Mouse (Mus musculus) thymus, adult 2 months (tissue): Measurements from ENCODE around the gene Olfr1167. TPM values are rescaled to one million over a fixed set of nuclear protein-coding genes. Genes with fewer than 3 reads are reported as not detected.
"Not testable (repeated sequence)": the region's sequence is repeated elsewhere in the genome, so short reads cannot be mapped to it uniquely, and the experiment has no call there.

Source experiments
- DNase-seq: peaks from one replicate; pipeline ENCODE4 v3.0.0; 2021
- H3K27ac ChIP-seq: fragments of 200-500 bp; 2 replicates; pipeline ENCODE4 v1.5.1; 2012; ENCODE audit warnings: low read length, control low read depth; ENCODE audit not compliant: control insufficient read depth, insufficient read depth
- H3K27me3 ChIP-seq: fragments of 200-500 bp; 2 replicates; pipeline ENCODE4 v1.6.1; 2012; ENCODE audit warnings: mild to moderate bottlenecking, low read length, moderate library complexity, mixed read lengths; ENCODE audit not compliant: control insufficient read depth, insufficient read depth
- H3K36me3 ChIP-seq: fragments of 200-500 bp; 2 replicates; pipeline ENCODE4 v1.6.1; 2012; ENCODE audit warnings: mild to moderate bottlenecking, low read length, moderate library complexity; ENCODE audit not compliant: control insufficient read depth, insufficient read depth
- H3K4me1 ChIP-seq: fragments of 200-500 bp; replicated peaks from 2 replicates; pipeline ENCODE4 v1.6.1; 2012; ENCODE audit warnings: low read length; ENCODE audit not compliant: control insufficient read depth, insufficient read depth
- H3K4me3 ChIP-seq: fragments of 200-500 bp; 2 replicates; pipeline ENCODE4 v1.5.1; 2012; ENCODE audit warnings: mild to moderate bottlenecking, low read length, control low read depth, moderate library complexity; ENCODE audit not compliant: control insufficient read depth, insufficient read depth
- CTCF ChIP-seq: fragments of 200-500 bp; IDR thresholded peaks from 2 replicates; pipeline ENCODE4 v1.5.1; 2012; ENCODE audit warnings: mild to moderate bottlenecking, control low read depth, low read length, moderate library complexity, borderline replicate concordance; ENCODE audit not compliant: control insufficient read depth, poor library complexity, insufficient read depth; ENCODE audit errors: extremely low read depth
- POLR2A ChIP-seq: fragments of 200-500 bp; IDR thresholded peaks from 2 replicates; pipeline ENCODE4 v1.6.1; 2012; ENCODE audit warnings: mild to moderate bottlenecking, low read length, control low read depth, moderate library complexity; ENCODE audit not compliant: control insufficient read depth, poor library complexity, insufficient read depth; ENCODE audit errors: extremely low read depth
- WGBS: fragments of 180-500 bp; shearing (Covaris S2); methylation state at CpG from one replicate; pipeline ENCODE4 v1.1.7; 2018; 5-methylcytosine and 5-hydroxymethylcytosine counted together
- polyA plus RNA-seq: library from polyadenylated mRNA; depleted of rRNA; stranded (reverse); fragments of >200 nt; gene quantifications from 2 replicates; pipeline ENCODE4 v1.2.3, GENCODE M21; 2012; rRNA removed

The Olfr1167 gene
- not detected in 2 replicates for polyA plus RNA-seq

DNA sequence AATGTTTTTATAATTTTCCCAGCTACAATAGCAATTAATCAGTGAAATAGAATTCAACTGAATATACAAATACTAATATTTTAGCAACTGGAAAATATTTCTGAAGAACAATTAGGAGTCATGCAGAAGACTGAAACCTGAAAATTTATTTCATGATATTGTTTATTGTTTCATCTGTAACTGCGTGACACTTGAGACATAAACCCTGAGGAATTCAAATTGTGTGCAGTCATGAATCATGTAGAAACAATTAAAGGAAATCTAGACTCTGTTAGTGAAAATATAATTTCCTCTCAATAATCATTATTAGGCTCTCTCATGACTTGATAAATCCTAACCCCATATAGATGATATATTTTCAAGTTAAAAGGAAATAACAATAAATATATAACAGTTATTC lies at the start of gene Olfr1167:
TSS of gene Olfr1167 (minus strand) at position 101 of the 400 bp plus-strand sequence.
- not testable (repeated sequence) for H3K27ac ChIP-seq, H3K36me3 ChIP-seq, H3K4me3 ChIP-seq, H3K4me1 ChIP-seq, H3K27me3 ChIP-seq, DNase-seq
- WGBS, result 91% methylated on average over 1 of the region's 1 CpGs

GRCm38 (mm10) chr2:88181580-88181979 lies 26.6 kb upstream of the Olfr1167 start, which contains the start of gene Olfr1168:
Olfr1168 (plus strand) TSS chr2:88181880.
- DNase-seq, result no peak
- 79% methylated on average over 2 of the region's 2 CpGs for WGBS
- Histone ChIP-seq H3K36me3 (no peaks in the 10 kb centered on the region), H3K4me1 (no peaks in the 10 kb centered on the region), H3K27me3 (no peaks in the 10 kb centered on the region), H3K4me3 (no peak within 1 kb of the TSS), H3K27ac (no peak within 1 kb of the TSS)
- TF ChIP-seq POLR2A (no peak), CTCF (no peak)

DNA sequence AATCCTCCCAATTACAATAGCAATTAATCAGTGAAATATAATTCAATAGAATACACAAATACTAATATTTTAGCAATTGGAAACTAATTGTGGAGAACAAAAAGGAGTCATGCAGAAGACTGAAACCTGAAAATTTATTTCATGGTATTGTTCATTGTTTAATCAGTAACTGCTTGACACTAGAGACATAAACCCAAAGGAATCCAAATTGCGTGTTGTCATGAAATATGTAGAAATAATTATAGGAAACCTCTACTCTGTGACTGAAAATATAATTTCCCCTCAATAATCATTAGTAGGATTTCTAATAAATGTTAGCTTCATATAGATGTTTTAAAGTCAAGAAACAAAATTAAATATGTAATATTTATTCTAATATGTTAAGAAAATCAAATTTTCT lies 26.8 kb downstream of the Olfr1167 start, which contains the start of gene Olfr1166:
TSS of gene Olfr1166 (minus strand) at position 101 of the 400 bp plus-strand sequence.
- no peaks in the 10 kb centered on the region for H3K4me1 ChIP-seq
- no peaks in the 10 kb centered on the region for H3K36me3 ChIP-seq
- H3K4me3 ChIP-seq, result no peak within 1 kb of the TSS
- H3K27ac ChIP-seq, result no peak within 1 kb of the TSS
- no peak for DNase-seq
- no peaks in the 10 kb centered on the region for H3K27me3 ChIP-seq
- WGBS, result 91% methylated on average over 1 of the region's 1 CpGs
- no peak for TF ChIP-seq POLR2A

Other genes with a start within 250 kb of the Olfr1167 start
- gene Olfr1155, start 210.1 kb downstream of the Olfr1167 start, polyA plus RNA-seq, result not detected in 2 replicates
- not detected in 2 replicates for gene Olfr1156, start 202.1 kb downstream of the Olfr1167 start, polyA plus RNA-seq
- gene Olfr1157, start 186.9 kb downstream of the Olfr1167 start, polyA plus RNA-seq, result not detected in 2 replicates
- gene Olfr74, start 180.5 kb downstream of the Olfr1167 start, polyA plus RNA-seq, result not detected in 2 replicates
- not detected in 2 replicates for gene Olfr1158, start 165.1 kb downstream of the Olfr1167 start, polyA plus RNA-seq
- not detected in 2 replicates for gene Olfr1160, start 146.9 kb downstream of the Olfr1167 start, polyA plus RNA-seq
- not detected in 2 replicates for gene Olfr1161, start 132.4 kb downstream of the Olfr1167 start, polyA plus RNA-seq
- not detected in 2 replicates for gene Olfr73, start 117.5 kb downstream of the Olfr1167 start, polyA plus RNA-seq
- gene Olfr1162, start 104.1 kb downstream of the Olfr1167 start, polyA plus RNA-seq, result not detected in 2 replicates
- not detected in 2 replicates for gene Olfr1163, start 83.4 kb downstream of the Olfr1167 start, polyA plus RNA-seq
- not detected in 2 replicates for gene Olfr1164, start 61.2 kb downstream of the Olfr1167 start, polyA plus RNA-seq
- not detected in 2 replicates for gene Olfr1166, start 26.9 kb downstream of the Olfr1167 start, polyA plus RNA-seq
- not detected in 2 replicates for gene Olfr1168, start 26.7 kb upstream of the Olfr1167 start, polyA plus RNA-seq
- not detected in 2 replicates for gene Olfr1170, start 73.1 kb upstream of the Olfr1167 start, polyA plus RNA-seq
- not detected in 2 replicates for gene Olfr1173, start 124.7 kb upstream of the Olfr1167 start, polyA plus RNA-seq
- gene Olfr1174-ps, start 159.9 kb upstream of the Olfr1167 start, polyA plus RNA-seq, result 0.05 TPM in 1 of 2 replicates, not detected in the other
- not detected in 2 replicates for gene Olfr1175-ps, start 172.0 kb upstream of the Olfr1167 start, polyA plus RNA-seq
- not detected in 2 replicates for gene Olfr1176, start 181.5 kb upstream of the Olfr1167 start, polyA plus RNA-seq
- gene Olfr1177-ps, start 191.3 kb upstream of the Olfr1167 start, polyA plus RNA-seq, result not detected in 2 replicates
- not detected in 2 replicates for gene Olfr1178, start 231.9 kb upstream of the Olfr1167 start, polyA plus RNA-seq